Mouse (Mus musculus) lung, adult 2 months (tissue): Measurements from ENCODE around the gene Rgp1.

Experiments
- CTCF ChIP-seq: fragments of 200-500 bp; IDR thresholded peaks from 2 replicates; pipeline ENCODE4 v1.5.1; 2011; ENCODE audit warnings: mild to moderate bottlenecking, low read length, control low read depth; ENCODE audit not compliant: insufficient read depth
- POLR2A ChIP-seq: fragments of 200-500 bp; IDR thresholded peaks from 2 replicates; pipeline ENCODE4 v1.6.1; 2011; ENCODE audit warnings: low read depth, mild to moderate bottlenecking, control low read depth, low read length, borderline replicate concordance; ENCODE audit errors: extremely low read depth

GRCm38 (mm10) chr4:43533270-43533669 lies 45.2 kb upstream of the Rgp1 start:
- TF ChIP-seq CTCF (no peak), POLR2A (no peak)
